Mouse (Mus musculus) stomach, postnatal 0 days (tissue): ENCODE data around the gene Scn9a.

ENCODE experiments used
- CTCF ChIP-seq: IDR thresholded peaks from 2 replicates; pipeline ENCODE4 v1.5.1; 2016; ENCODE audit warnings: antibody characterized with exemption, low read depth, mild to moderate bottlenecking, moderate library complexity
- EP300 ChIP-seq: optimal IDR thresholded peaks from 2 replicates; pipeline ENCODE3; 2016; ENCODE audit warnings: antibody characterized with exemption

- TF ChIP-seq EP300 (no peak), CTCF (peak; percentile 78)
Measured at GRCm38 (mm10) chr2:66473181-66473822, 161.5 kb downstream of the Scn9a start.
